Comparison of ENCODE assay signal across 8 mouse cellular contexts in the genomic region with DNA sequence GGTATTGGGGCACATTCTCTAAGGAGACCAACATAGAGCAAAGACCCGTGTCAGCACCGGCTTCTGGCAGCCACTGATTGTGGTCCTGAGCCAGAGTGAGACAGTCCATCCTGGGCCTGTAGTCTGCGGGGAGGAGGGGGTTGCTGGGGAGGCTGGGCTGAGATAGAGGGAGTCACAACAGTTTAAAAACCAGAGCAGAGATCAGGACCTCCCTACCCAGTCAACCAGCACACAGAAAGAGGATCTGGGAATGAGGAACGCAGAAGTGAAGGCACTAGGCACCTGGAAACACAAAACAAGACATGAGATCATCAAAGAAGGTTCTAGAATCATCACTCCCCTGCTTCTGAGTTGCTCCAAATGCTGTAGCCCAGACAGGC.
DNase-seq lines count a peak whose midpoint lies in the region; ATAC-seq lines count a peak whose summit lies in the region.

No protein-coding gene starts in this region.

- 0 out of 2 replicates have a peak, but pooled peaks have one; percentile 17 for ATAC-seq in neural tube, embryonic 12.5 days (ENCODE audit: low FRiP score, low read depth)
- peak; percentile 36; the same call in 1 of the 2 replicates for ATAC-seq in limb, embryonic 11.5 days (ENCODE audit: insufficient number of reproducible peaks, low FRiP score, low TSS enrichment, low read depth)
- no peak for ATAC-seq in stomach, embryonic 15.5 days (ENCODE audit: insufficient read depth, low FRiP score, low read depth)

- H3K9ac ChIP-seq in neural tube, embryonic 12.5 days = no peak overlapping the region
- no peak overlapping the region for H3K9ac ChIP-seq in limb, embryonic 11.5 days (ENCODE audit: low read length)
- H3K9ac ChIP-seq in stomach, embryonic 15.5 days = no peak overlapping the region

- H3K36me3 ChIP-seq in neural tube, embryonic 12.5 days = no peaks in the 10 kb centered on the region
- no peaks in the 10 kb centered on the region for H3K36me3 ChIP-seq in limb, embryonic 11.5 days (ENCODE audit: control insufficient read depth, insufficient read depth, low read length)
- no peaks in the 10 kb centered on the region for H3K36me3 ChIP-seq in stomach, embryonic 15.5 days

- no peak overlapping the region for H3K4me3 ChIP-seq in neural tube, embryonic 12.5 days
- no peak overlapping the region for H3K4me3 ChIP-seq in limb, embryonic 11.5 days (ENCODE audit: low read depth, low read length)
- no peak overlapping the region for H3K4me3 ChIP-seq in stomach, embryonic 15.5 days (replicated peaks)

- peaks cover 9% of the 10 kb centered on the region for H3K4me1 ChIP-seq in neural tube, embryonic 12.5 days
- H3K4me1 ChIP-seq in limb, embryonic 11.5 days (ENCODE audit: control insufficient read depth, insufficient read depth, low read length) = peaks cover 13% of the 10 kb centered on the region; the same call in 1 of the 2 replicates
- H3K4me1 ChIP-seq in stomach, embryonic 15.5 days = peaks cover 10% of the 10 kb centered on the region

- H3K9me3 ChIP-seq in neural tube, embryonic 12.5 days = no peaks in the 10 kb centered on the region
- H3K9me3 ChIP-seq in limb, embryonic 11.5 days (ENCODE audit: control insufficient read depth, low read length) = no peaks in the 10 kb centered on the region
- H3K9me3 ChIP-seq in stomach, embryonic 15.5 days = no peaks in the 10 kb centered on the region

- peak; percentile 93 for DNase-seq in heart, adult 11 months
- DNase-seq in heart, adult 8-10 months (ENCODE audit: low spot score) = no peak
- DNase-seq in neural tube, embryonic 10.5 days (ENCODE audit: extremely low spot score, low spot score) = no peak
- DNase-seq in limb, embryonic 11.5 days (ENCODE audit: low spot score) = no peak
- DNase-seq in yolk sac, embryonic 10.5 days (ENCODE audit: low spot score) = no peak
- no peak for DNase-seq in thymus, postnatal 14 days

- H3K4me2 ChIP-seq in neural tube, embryonic 12.5 days (replicated peaks) = peak overlapping the region; percentile 22; the same call in 1 of the 2 replicates
- H3K4me2 ChIP-seq in limb, embryonic 11.5 days (ENCODE audit: low read depth, severe bottlenecking) = peak overlapping the region; percentile 24; the same call in 1 of the 2 replicates
- 0 out of 2 replicates have a peak overlapping the region, but pooled peaks have one; percentile 8 for H3K4me2 ChIP-seq in stomach, embryonic 15.5 days

- WGBS in neural tube, embryonic 12.5 days = 60% methylated on average over 4 of the region's 4 CpGs
- 59% methylated on average over 4 of the region's 4 CpGs for WGBS in limb, embryonic 11.5 days
- 38% methylated on average over 4 of the region's 4 CpGs for WGBS in stomach, embryonic 15.5 days

- no peak overlapping the region for H3K27ac ChIP-seq in neural tube, embryonic 12.5 days
- peak overlapping the region; percentile 93 for H3K27ac ChIP-seq in limb, embryonic 11.5 days (replicated peaks; ENCODE audit: low read depth, low read length)
- peak overlapping the region; percentile 51; the same call in 1 of the 2 replicates for H3K27ac ChIP-seq in stomach, embryonic 15.5 days

- no peaks in the 10 kb centered on the region for H3K27me3 ChIP-seq in neural tube, embryonic 12.5 days (replicated peaks)
- H3K27me3 ChIP-seq in limb, embryonic 11.5 days (ENCODE audit: control insufficient read depth, insufficient read depth, low read length) = no peaks in the 10 kb centered on the region
- H3K27me3 ChIP-seq in stomach, embryonic 15.5 days (replicated peaks) = no peaks in the 10 kb centered on the region
